Mouse (Mus musculus) hindbrain, postnatal 0 days (tissue): ENCODE data around the gene Msmp. TPM values are rescaled to one million over a fixed set of nuclear protein-coding genes. Genes with fewer than 3 reads are reported as not detected.
"Not testable (repeated sequence)": the region's sequence is repeated elsewhere in the genome, so short reads cannot be mapped to it uniquely, and the experiment has no call there.

Source experiments
- ATAC-seq: fragments of 200-750 bp; cut with Nextera tagmentation; 2 replicates; pipeline ENCODE4 v1.8.0; 2017; ENCODE audit warnings: mild to moderate bottlenecking, moderate TSS enrichment, moderate library complexity
- DNase-seq: peaks from one replicate; pipeline ENCODE4 v3.0.0-alpha.2; 2015; ENCODE audit warnings: low spot score
- H3K27ac ChIP-seq: fragments of 300-500 bp; sonication (generic); 2 replicates; pipeline ENCODE4 v1.5.1; 2014; ENCODE audit warnings: mild to moderate bottlenecking
- H3K27me3 ChIP-seq: fragments of 300-500 bp; sonication (generic); 2 replicates; pipeline ENCODE4 v1.6.1; 2014; ENCODE audit warnings: low read length, mixed read lengths; ENCODE audit not compliant: insufficient read depth
- H3K36me3 ChIP-seq: fragments of 300-500 bp; sonication (generic); 2 replicates; pipeline ENCODE4 v1.6.1; 2014; ENCODE audit warnings: low read length, mixed read lengths; ENCODE audit not compliant: insufficient read depth
- H3K4me1 ChIP-seq: fragments of 300-500 bp; sonication (generic); 2 replicates; pipeline ENCODE4 v1.6.1; 2014; ENCODE audit warnings: antibody characterized with exemption, low read length, mixed read lengths; ENCODE audit not compliant: insufficient read depth
- H3K4me2 ChIP-seq: fragments of 300-500 bp; sonication (generic); 2 replicates; pipeline ENCODE4 v1.6.1; 2014; ENCODE audit warnings: low read depth, mild to moderate bottlenecking, low read length, moderate library complexity, mixed read lengths
- H3K4me3 ChIP-seq: fragments of 300-500 bp; sonication (generic); 2 replicates; pipeline ENCODE4 v1.5.1; 2014; ENCODE audit warnings: low read length
- H3K9ac ChIP-seq: fragments of 300-500 bp; sonication (generic); replicated peaks from 2 replicates; pipeline ENCODE4 v1.6.1; 2014; ENCODE audit warnings: mild to moderate bottlenecking, low read length, moderate library complexity, mixed read lengths
- H3K9me3 ChIP-seq: fragments of 300-500 bp; sonication (generic); 2 replicates; pipeline ENCODE4 v1.6.1; 2016; ENCODE audit warnings: low read length, mixed read lengths
- CTCF ChIP-seq: IDR thresholded peaks from 2 replicates; pipeline ENCODE4 v1.5.1; 2016; ENCODE audit warnings: antibody characterized with exemption, control low read depth, low read depth
- WGBS: fragments of 180-500 bp; shearing (Covaris S2); extraction: QIAGEN DNeasy Blood & Tissue Kit; methylation state at CpG from one replicate; pipeline ENCODE4 v1.1.7; 2014; 5-methylcytosine and 5-hydroxymethylcytosine counted together
- polyA plus RNA-seq: library from polyadenylated mRNA; unstranded; fragments of >200 nt; fragmentation: Nextera tagmentation; extraction: Ambion mirVana; gene quantifications from 2 replicates; pipeline ENCODE4 v1.2.1, GENCODE M21; 2015
- total RNA-seq: library from RNA; depleted of rRNA; stranded (reverse); fragments of >200 nt; gene quantifications from 2 replicates; pipeline ENCODE4 v1.2.3, GENCODE M21; 2014

Gene Msmp
- total and polyA plus RNA-seq, 2 experiments from 2014 or later, result 1.2 TPM; not detected in 1

GRCm38 (mm10) chr4:43558631-43559356, 25.5 kb downstream of the Msmp start:
- Histone ChIP-seq H3K9ac (0 out of 2 replicates have a peak overlapping the region, but pooled peaks have one; percentile 3), H3K9me3 (no peaks in the 10 kb centered on the region), H3K27me3 (no peaks in the 10 kb centered on the region), H3K4me1 (peaks cover 18% of the 10 kb centered on the region), H3K4me2 (peak overlapping the region; percentile 25; the same call in 1 of the 2 replicates), H3K27ac (peak overlapping the region; percentile 54; the same call in 1 of the 2 replicates), H3K36me3 (peaks cover 28% of the 10 kb centered on the region), H3K4me3 (no peak overlapping the region)
- ATAC-seq, result no peak
- peak; percentile 21 for DNase-seq
- TF ChIP-seq CTCF, result no peak
- 28% methylated on average over 13 of the region's 13 CpGs for whole genome bisulfite sequencing

GRCm38 (mm10) chr4:43558028-43558630, 26.2 kb downstream of the Msmp start:
- TF ChIP-seq CTCF, result no peak
- Histone ChIP-seq H3K27me3 (no peaks in the 10 kb centered on the region), H3K36me3 (peaks cover 35% of the 10 kb centered on the region), H3K4me3 (no peak overlapping the region), H3K27ac (peak overlapping the region; percentile 54; the same call in 1 of the 2 replicates), H3K9me3 (no peaks in the 10 kb centered on the region), H3K9ac (no peak overlapping the region), H3K4me2 (peak overlapping the region; percentile 25; the same call in 1 of the 2 replicates), H3K4me1 (peaks cover 13% of the 10 kb centered on the region)
- no peak for DNase-seq
- 46% methylated on average over 5 of the region's 5 CpGs for WGBS
- no peak for ATAC-seq

DNA sequence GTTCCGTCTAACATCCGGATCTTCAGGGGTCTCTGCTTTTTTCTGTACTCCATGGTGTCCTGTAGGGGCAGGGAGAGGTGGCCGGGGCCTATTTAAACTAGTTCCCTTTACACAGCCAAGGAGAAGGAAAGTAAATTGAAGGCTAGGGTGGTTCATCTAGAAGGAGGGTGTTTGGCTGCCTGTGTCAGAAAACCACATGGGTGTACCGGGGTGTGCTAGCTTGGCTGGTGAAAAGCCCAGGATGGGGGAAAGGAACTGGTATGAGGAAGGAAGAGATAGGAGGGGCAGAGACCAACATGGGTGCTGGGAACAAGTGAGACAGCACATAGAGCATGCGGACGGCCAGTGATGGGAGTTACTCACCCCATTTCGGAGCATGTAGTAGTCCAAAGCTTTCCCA, 28.4 kb downstream of the Msmp start:
- DNase-seq, result no peak
- no peak for TF ChIP-seq CTCF
- H3K9ac ChIP-seq, result no peak overlapping the region
- H3K36me3 ChIP-seq, result peaks cover 48% of the 10 kb centered on the region
- no peak overlapping the region for H3K4me2 ChIP-seq
- H3K4me1 ChIP-seq, result peaks cover 7% of the 10 kb centered on the region
- no peak overlapping the region for H3K4me3 ChIP-seq
- H3K9me3 ChIP-seq, result no peaks in the 10 kb centered on the region
- ATAC-seq, result no peak
- no peaks in the 10 kb centered on the region for H3K27me3 ChIP-seq
- H3K27ac ChIP-seq, result no peak overlapping the region
- 97% methylated on average over 7 of the region's 7 CpGs for WGBS

GRCm38 (mm10) chr4:43553891-43554290, 30.4 kb downstream of the Msmp start:
- H3K36me3 ChIP-seq, result peaks cover 68% of the 10 kb centered on the region
- ATAC-seq (no peak), DNase-seq (no peak)
- H3K27me3 ChIP-seq, result no peaks in the 10 kb centered on the region
- H3K9ac ChIP-seq, result no peak overlapping the region
- no peak for TF ChIP-seq CTCF
- no peaks in the 10 kb centered on the region for H3K9me3 ChIP-seq
- H3K4me2 ChIP-seq, result no peak overlapping the region
- H3K4me3 ChIP-seq, result no peak overlapping the region
- H3K4me1 ChIP-seq, result no peaks in the 10 kb centered on the region
- H3K27ac ChIP-seq, result no peak overlapping the region

GRCm38 (mm10) chr4:43552437-43552836, 31.9 kb downstream of the Msmp start:
- H3K27ac ChIP-seq, result no peak overlapping the region
- no peak overlapping the region for H3K9ac ChIP-seq
- no peak for DNase-seq
- no peaks in the 10 kb centered on the region for H3K9me3 ChIP-seq
- peaks cover 78% of the 10 kb centered on the region for H3K36me3 ChIP-seq
- H3K27me3 ChIP-seq, result no peaks in the 10 kb centered on the region
- H3K4me1 ChIP-seq, result no peaks in the 10 kb centered on the region
- WGBS, result 93% methylated on average over 5 of the region's 5 CpGs
- H3K4me2 ChIP-seq, result no peak overlapping the region
- no peak for TF ChIP-seq CTCF
- no peak overlapping the region for H3K4me3 ChIP-seq
- no peak for ATAC-seq

DNA sequence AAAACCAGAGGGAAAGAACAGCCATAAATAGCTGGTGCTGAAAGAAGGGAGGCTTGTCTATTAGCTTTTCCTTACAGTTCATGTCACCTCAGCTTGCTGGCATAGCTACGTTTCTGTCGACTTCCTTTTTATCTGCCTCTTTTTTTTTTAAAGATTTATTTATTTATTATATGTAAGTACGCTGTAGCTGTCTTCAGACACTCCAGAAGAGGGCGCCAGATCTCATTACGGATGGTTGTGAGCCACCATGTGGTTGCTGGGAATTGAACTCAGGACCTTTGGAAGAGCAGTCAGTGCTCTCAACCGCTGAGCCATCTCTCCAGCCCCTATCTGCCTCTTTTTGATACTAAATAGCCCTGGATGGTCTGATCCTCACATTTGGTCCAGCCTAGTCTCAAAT, 32.4 kb downstream of the Msmp start:
- H3K27ac ChIP-seq, DNase-seq, H3K4me2 ChIP-seq, H3K27me3 ChIP-seq, ATAC-seq, H3K9me3 ChIP-seq, H3K9ac ChIP-seq, H3K4me1 ChIP-seq, H3K4me3 ChIP-seq: not testable (repeated sequence)
- peaks cover 82% of the 10 kb centered on the region for H3K36me3 ChIP-seq
- WGBS, result 87% methylated on average over 6 of the region's 6 CpGs

DNA sequence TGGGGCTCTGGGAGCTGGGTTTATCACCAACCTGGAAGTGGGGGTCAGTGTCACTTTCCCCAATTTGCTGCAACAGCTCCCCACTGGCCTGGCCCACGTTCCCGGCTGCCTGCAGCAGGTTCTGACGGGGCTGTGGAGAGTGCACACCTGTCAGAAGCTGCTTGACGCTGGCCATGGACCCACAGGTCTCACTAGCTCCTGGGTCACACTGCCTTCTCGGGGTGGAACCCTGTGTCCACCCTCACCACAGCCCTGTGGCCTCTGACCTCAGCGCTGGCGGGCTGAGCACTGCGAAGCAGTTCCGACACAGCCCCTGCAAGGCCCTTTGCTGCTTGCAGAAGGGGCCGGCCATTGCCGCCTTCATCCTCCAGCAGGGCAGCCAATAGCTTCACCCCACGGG, 35.2 kb downstream of the Msmp start:
- Histone ChIP-seq H3K36me3 (peaks cover 88% of the 10 kb centered on the region), H3K27me3 (no peaks in the 10 kb centered on the region), H3K9me3 (no peaks in the 10 kb centered on the region), H3K27ac (no peak overlapping the region), H3K4me3 (no peak overlapping the region), H3K4me1 (no peaks in the 10 kb centered on the region), H3K9ac (no peak overlapping the region), H3K4me2 (no peak overlapping the region)
- 96% methylated on average over 12 of the region's 12 CpGs for WGBS
- no peak for TF ChIP-seq CTCF
- ATAC-seq, result no peak
- DNase-seq, result no peak
